Mouse (Mus musculus) liver (tissue): ENCODE measurements at regions not wholly inside any gene's neighbourhood (a gene's known extent, or its start where the extent isn't known, plus 50 kb on each side); places are given as distances from the start of the nearest gene placed in this dataset.
A peak's percentile ranks its signal among the peaks of the same experiment; 100 is the strongest.

Experiments
- DNase-seq: peaks from one replicate; pipeline ENCODE4 v3.0.0-alpha.2; 2020; ENCODE audit warnings: mixed read lengths

GRCm38 (mm10) chr1:105206216-105206615 is 150.3 kb downstream of the Rnf152 start:
- no peak for DNase-seq

- DNase-seq: no peak
Observed at GRCm38 (mm10) chr1:105199305-105199704, 157.2 kb downstream of the Rnf152 start.

DNA sequence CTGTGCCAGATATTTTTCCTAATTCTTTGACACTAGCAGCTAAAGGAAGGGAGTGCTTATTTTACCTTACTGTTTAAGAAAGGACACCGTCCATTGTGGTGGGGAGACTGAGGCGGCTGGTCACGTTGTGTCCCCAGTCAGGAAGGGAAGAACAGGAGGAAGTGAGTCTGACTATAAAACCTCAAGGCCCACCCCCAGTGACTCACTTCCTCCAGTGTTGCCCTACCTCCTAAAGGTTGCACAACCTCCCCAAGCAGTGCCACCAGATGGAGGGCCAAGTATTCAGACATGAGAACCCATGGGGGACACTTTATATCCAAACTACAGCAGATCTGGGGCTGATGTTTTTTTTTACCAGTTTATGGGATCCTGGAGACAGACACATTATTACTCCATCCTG is 165.4 kb downstream of the Rnf152 start:
- no peak for DNase-seq

GRCm38 (mm10) chr1:105188920-105189266 is 167.6 kb downstream of the Rnf152 start:
- DNase-seq: no peak

DNA sequence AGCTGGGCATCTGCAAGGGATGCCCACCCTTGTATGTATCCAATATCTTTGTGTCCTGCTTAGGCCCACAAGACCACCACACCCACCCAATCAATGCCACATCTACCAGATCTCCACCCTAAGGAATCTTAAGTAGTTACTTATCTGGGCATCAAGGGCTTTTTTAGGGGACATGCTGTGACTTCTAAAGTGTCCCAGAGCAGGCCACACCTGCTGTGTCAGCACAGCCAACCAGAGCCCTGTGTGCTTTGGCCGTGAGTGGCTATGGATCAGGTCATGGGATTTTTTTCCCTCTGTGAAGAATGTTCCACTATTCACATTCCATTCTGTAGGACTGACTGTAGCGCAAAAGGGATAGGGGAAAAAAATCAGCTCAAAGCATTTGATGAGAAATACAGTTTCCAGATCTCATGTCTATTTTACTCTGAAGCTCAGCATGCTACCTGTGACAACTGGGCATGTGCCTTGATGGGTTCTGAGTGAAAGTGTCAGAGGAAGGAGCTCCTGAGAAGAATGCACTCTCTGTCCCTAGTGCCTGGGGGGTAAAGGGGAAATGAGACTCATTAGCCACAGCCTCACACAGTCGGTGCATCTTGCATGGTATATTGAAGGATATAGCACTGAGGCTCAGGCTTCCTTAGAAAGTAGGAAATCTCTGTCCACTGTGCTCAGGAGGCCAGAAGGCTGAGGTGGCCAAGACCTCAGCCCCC is 168.1 kb downstream of the Rnf152 start:
- DNase-seq: no peak

DNA sequence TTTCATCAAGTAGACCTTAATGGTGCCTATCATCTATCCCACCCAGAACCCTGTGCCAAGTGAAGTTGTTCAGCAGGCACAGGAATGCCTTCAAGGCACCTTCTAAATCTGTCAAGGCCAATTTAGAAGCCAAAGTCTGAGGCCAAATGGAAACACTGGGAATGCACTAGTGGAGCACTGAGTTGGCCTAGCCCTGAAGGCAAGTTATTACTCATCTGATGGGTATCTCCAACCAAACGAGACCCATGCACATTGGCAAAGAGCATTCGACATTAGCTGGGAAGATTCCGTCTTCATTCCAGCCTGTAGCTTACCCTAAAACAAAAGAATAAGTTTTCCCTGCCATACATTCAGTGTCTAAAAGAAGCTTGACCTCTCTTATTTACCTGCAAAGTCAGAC is 172.0 kb downstream of the Rnf152 start:
- no peak for DNase-seq

GRCm38 (mm10) chr1:105179371-105179823 is 177.1 kb downstream of the Rnf152 start:
- peak; percentile 56 for DNase-seq

- DNase-seq: peak; percentile 5
Observed at GRCm38 (mm10) chr1:105178773-105179172, 177.7 kb downstream of the Rnf152 start.

DNA sequence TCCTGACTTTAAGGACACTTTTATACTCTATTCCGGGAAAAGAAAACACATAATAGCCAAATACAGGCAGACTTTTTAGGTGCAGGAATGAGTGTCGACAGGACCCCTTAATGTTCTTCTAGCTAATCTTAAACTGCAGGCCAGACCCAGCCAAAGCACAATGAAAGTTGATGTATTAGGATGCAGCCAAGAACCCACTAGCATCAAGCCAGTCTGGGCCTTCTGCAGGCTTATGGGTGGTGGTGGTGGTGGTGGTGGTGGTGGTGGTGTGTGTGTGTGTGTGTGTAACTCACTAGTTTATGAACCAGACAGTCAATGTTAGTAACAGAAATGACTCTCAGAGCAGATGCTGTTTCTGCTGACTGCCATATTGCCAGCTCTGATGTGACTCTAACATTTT is 178.6 kb downstream of the Rnf152 start:
- no peak for DNase-seq

GRCm38 (mm10) chr1:105177015-105177762 is 179.3 kb downstream of the Rnf152 start:
- no peak for DNase-seq

GRCm38 (mm10) chr1:105170979-105171378 is 185.5 kb downstream of the Rnf152 start:
- DNase-seq: no peak

- no peak for DNase-seq
Observed at GRCm38 (mm10) chr1:105170114-105170506, 186.4 kb downstream of the Rnf152 start.

GRCm38 (mm10) chr1:105169455-105170113 is 186.9 kb downstream of the Rnf152 start:
- DNase-seq: no peak

DNA sequence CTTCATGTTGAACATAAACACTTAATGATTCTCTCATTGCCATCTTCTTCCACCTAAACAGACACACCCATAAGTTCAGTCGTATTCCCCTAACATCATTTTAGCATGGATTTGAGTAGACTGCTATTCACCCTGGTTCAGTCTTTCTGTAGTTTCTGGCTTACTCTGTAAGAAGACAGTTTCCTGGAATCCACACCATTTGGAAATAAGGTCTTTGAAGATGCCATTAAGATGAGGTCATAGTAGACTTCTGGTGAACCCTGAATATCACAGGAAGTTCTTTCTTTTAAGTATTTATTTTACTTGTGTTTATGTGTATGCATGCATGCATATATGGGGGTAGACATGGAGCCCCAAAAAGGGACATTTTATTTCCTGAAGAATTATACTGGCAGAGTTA is 187.7 kb downstream of the Rnf152 start:
- no peak for DNase-seq

DNA sequence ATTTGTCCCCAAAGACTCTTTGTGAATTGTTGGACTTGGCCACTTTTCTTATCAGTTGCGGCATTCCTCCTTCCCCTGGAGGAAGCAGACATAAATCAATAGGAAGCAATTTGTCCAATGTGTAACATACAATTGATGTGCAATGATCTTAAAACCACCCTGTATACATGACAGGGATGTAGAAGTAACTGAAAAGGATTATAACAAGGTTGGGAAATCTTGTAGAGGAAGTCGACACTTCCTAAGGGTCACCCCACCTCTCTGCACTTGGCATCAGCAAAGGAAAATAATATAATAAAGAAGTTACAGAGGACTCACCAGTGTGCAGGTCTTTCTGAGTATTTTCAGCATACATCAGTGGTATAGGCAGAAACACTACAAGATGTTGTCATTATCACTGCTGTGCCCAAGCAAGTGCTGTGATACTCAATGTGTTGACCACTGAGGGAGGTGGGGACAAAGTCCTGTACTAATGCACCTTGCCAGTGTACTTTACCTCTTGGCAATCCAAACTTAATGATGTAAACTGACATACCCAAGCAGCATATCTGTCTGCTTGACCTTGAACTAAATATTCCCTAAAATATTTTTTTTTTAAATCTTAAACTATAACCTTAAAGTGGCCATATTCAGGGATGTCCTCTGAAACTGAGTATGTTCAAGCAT is 198.9 kb downstream of the Rnf152 start:
- no peak for DNase-seq

- no peak for DNase-seq
Observed at GRCm38 (mm10) chr1:105152175-105152828, 204.2 kb downstream of the Rnf152 start.

DNA sequence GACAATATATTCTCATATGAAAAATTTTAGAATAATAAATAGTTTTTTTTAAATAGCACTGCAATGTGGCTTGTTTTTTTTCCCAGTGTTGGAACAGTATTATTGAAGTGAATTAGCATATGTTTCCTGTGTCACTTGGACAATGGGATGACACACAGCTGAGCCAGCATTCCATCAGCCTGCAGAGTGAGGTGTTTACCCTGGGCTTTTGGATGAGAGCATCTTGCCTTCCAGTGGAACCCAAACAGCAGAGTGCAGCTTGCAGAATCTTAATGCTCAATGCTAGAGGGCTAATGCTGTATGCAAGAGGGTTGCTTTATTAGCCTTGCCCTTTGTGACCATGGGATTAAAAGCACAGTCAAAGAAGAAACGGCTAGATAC is 205.1 kb downstream of the Rnf152 start:
- no peak for DNase-seq

GRCm38 (mm10) chr1:105150624-105151465 is 205.7 kb downstream of the Rnf152 start:
- no peak for DNase-seq

GRCm38 (mm10) chr1:105148792-105149191 is 207.7 kb downstream of the Rnf152 start:
- no peak for DNase-seq

- no peak for DNase-seq
Observed at GRCm38 (mm10) chr1:105148048-105148447, 208.5 kb downstream of the Rnf152 start.

DNA sequence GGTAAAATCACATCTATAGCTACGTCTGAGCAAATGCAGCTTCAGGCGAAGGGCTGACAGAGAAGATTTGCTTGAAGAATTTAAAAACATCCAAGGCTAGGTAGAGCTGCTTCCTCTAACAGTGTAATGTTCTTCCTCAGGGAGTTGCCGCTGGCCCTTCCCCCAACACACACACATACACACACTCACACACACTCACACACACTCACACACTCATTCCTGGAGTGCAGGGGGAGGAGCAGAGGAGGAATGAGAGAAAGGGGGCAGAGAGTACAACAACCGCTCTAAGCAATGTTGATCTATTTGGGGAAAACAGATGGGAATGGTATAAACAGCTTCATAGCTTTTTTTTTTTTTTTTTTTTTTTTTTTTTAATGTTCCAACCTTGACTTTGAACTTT is 232.6 kb downstream of the Rnf152 start:
- DNase-seq: no peak

DNA sequence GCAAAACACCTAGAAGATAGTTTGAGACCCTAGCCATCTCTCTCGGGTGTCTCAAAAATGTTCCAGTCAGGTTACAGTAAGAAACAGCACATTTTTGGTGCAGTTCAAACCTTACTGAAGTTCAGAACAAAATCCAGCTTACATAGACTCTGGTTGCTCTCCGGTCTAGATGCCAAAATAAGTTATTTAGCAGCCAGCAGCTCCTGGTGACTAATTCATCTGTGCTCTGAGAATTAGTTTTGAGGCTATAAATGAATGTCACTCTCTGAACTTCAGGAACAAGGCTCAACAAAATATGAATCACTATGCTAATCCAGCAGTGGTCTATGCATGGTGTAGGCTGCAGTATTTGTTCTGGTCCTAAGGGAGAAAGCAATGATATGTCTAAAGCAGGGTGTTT is 238.6 kb downstream of the Rnf152 start:
- DNase-seq: no peak
